Mouse (Mus musculus) retina, embryonic 14.5 days (tissue): ENCODE measurements around the gene Rasgef1b.

Source experiments
- DNase-seq: peaks from one replicate; pipeline ENCODE4 v3.0.0-alpha.2; 2015; ENCODE audit warnings: low spot score

The Rasgef1b gene

GRCm38 (mm10) chr5:99370636-99371035 lies 358.2 kb downstream of the Rasgef1b start:
- DNase-seq = no peak

- no peak for DNase-seq
These were observed 359.6 kb downstream of the Rasgef1b start for GRCm38 (mm10) chr5:99369256-99369655.

GRCm38 (mm10) chr5:99368615-99369014 lies 360.2 kb downstream of the Rasgef1b start:
- DNase-seq = no peak

GRCm38 (mm10) chr5:99360531-99360930 lies 368.3 kb downstream of the Rasgef1b start:
- DNase-seq = no peak

GRCm38 (mm10) chr5:99359251-99359650 lies 369.6 kb downstream of the Rasgef1b start:
- no peak for DNase-seq

- no peak for DNase-seq
These were observed 374.2 kb downstream of the Rasgef1b start for GRCm38 (mm10) chr5:99354640-99355132.

- DNase-seq = no peak
These were observed 378.8 kb downstream of the Rasgef1b start for GRCm38 (mm10) chr5:99350030-99350429.

GRCm38 (mm10) chr5:99348257-99348849 lies 380.5 kb downstream of the Rasgef1b start:
- no peak for DNase-seq

- no peak for DNase-seq
These were observed 386.3 kb downstream of the Rasgef1b start for GRCm38 (mm10) chr5:99342527-99342926.

- no peak for DNase-seq
These were observed 388.4 kb downstream of the Rasgef1b start for GRCm38 (mm10) chr5:99340311-99340989.

- DNase-seq = no peak
These were observed 389.1 kb downstream of the Rasgef1b start for GRCm38 (mm10) chr5:99339790-99340189.

GRCm38 (mm10) chr5:99338826-99339225 lies 390.0 kb downstream of the Rasgef1b start:
- DNase-seq = no peak

GRCm38 (mm10) chr5:99336427-99336826 lies 392.4 kb downstream of the Rasgef1b start:
- DNase-seq = no peak

GRCm38 (mm10) chr5:99334017-99334416 lies 394.8 kb downstream of the Rasgef1b start:
- no peak for DNase-seq

GRCm38 (mm10) chr5:99332021-99332420 lies 396.8 kb downstream of the Rasgef1b start:
- no peak for DNase-seq

GRCm38 (mm10) chr5:99329065-99329464 lies 399.8 kb downstream of the Rasgef1b start:
- no peak for DNase-seq

- no peak for DNase-seq
These were observed 401.8 kb downstream of the Rasgef1b start for GRCm38 (mm10) chr5:99327019-99327418.

GRCm38 (mm10) chr5:99325301-99325700 lies 403.6 kb downstream of the Rasgef1b start:
- DNase-seq = no peak

GRCm38 (mm10) chr5:99320783-99321182 lies 408.1 kb downstream of the Rasgef1b start:
- no peak for DNase-seq

- no peak for DNase-seq
These were observed 430.9 kb downstream of the Rasgef1b start for GRCm38 (mm10) chr5:99297939-99298338.

- DNase-seq = peak; percentile 57
These were observed 432.5 kb downstream of the Rasgef1b start for GRCm38 (mm10) chr5:99296348-99296747.

GRCm38 (mm10) chr5:99292287-99292851 lies 436.5 kb downstream of the Rasgef1b start:
- DNase-seq = no peak

- no peak for DNase-seq
These were observed 437.6 kb downstream of the Rasgef1b start for GRCm38 (mm10) chr5:99291084-99291830.
